Mouse (Mus musculus) heart, embryonic 11.5 days (tissue): Measurements from ENCODE around the gene Slc10a7. TPM values are rescaled to one million over a fixed set of nuclear protein-coding genes. Genes with fewer than 3 reads are reported as not detected.

Source experiments
- ATAC-seq: fragments of 200-750 bp; cut with Nextera tagmentation; replicated peaks from 2 replicates; pipeline ENCODE4 v1.8.0; 2017; ENCODE audit warnings: moderate library complexity; ENCODE audit not compliant: insufficient number of reproducible peaks, low FRiP score, low TSS enrichment
- H3K27ac ChIP-seq: fragments of 300-500 bp; sonication (generic); 2 replicates; pipeline ENCODE4 v1.5.1; 2014; ENCODE audit warnings: mild to moderate bottlenecking, low read depth, low read length
- H3K27me3 ChIP-seq: fragments of 300-500 bp; sonication (generic); 2 replicates; pipeline ENCODE4 v1.6.1; 2014; ENCODE audit warnings: mild to moderate bottlenecking, low read length, mixed read lengths; ENCODE audit not compliant: control insufficient read depth, insufficient read depth
- H3K36me3 ChIP-seq: fragments of 300-500 bp; sonication (generic); 2 replicates; pipeline ENCODE4 v1.6.1; 2014; ENCODE audit warnings: mild to moderate bottlenecking, low read length, moderate library complexity, mixed read lengths; ENCODE audit not compliant: control insufficient read depth, insufficient read depth
- H3K4me1 ChIP-seq: fragments of 300-500 bp; sonication (generic); 2 replicates; pipeline ENCODE4 v1.6.1; 2014; ENCODE audit warnings: low read length; ENCODE audit not compliant: control insufficient read depth, insufficient read depth
- H3K4me2 ChIP-seq: fragments of 300-500 bp; sonication (generic); 2 replicates; pipeline ENCODE4 v1.6.1; 2014; ENCODE audit warnings: mild to moderate bottlenecking, moderate library complexity
- H3K4me3 ChIP-seq: fragments of 300-500 bp; sonication (generic); 2 replicates; pipeline ENCODE4 v1.5.1; 2014; ENCODE audit warnings: low read depth, low read length
- H3K9ac ChIP-seq: fragments of 300-500 bp; sonication (generic); 2 replicates; pipeline ENCODE4 v1.6.1; 2014; ENCODE audit warnings: mild to moderate bottlenecking, low read depth, low read length, moderate library complexity
- H3K9me3 ChIP-seq: fragments of 300-500 bp; sonication (generic); replicated peaks from 2 replicates; pipeline ENCODE4 v1.6.1; 2016; ENCODE audit warnings: low read length; ENCODE audit not compliant: control insufficient read depth
- WGBS: fragments of 180-500 bp; shearing (Covaris S2); extraction: QIAGEN DNeasy Blood & Tissue Kit; methylation state at CpG from one replicate; pipeline ENCODE4 v1.1.7; 2014; ENCODE audit not compliant: insufficient replicate concordance; 5-methylcytosine and 5-hydroxymethylcytosine counted together
- polyA plus RNA-seq: library from polyadenylated mRNA; unstranded; fragments of >200 nt; fragmentation: Nextera tagmentation; extraction: Ambion mirVana; gene quantifications from 2 replicates; pipeline ENCODE4 v1.2.1, GENCODE M21; 2014

The Slc10a7 gene
- polyA plus RNA-seq, 1 experiment from 2014 or later, result 8.9 TPM

GRCm38 (mm10) chr8:78651670-78652069 is 142.5 kb downstream of the Slc10a7 start:
- Histone ChIP-seq H3K4me2 (no peak overlapping the region), H3K4me1 (0 out of 2 replicates have a peak, but pooled peaks cover 5% of the 10 kb centered on the region), H3K27ac (no peak overlapping the region), H3K36me3 (no peaks in the 10 kb centered on the region), H3K9ac (no peak overlapping the region), H3K4me3 (no peak overlapping the region), H3K9me3 (no peaks in the 10 kb centered on the region), H3K27me3 (no peaks in the 10 kb centered on the region)
- no peak for ATAC-seq
- WGBS, result 85% methylated on average over 3 of the region's 3 CpGs

- no peak for ATAC-seq
- no peaks in the 10 kb centered on the region for H3K27me3 ChIP-seq
- no peaks in the 10 kb centered on the region for H3K4me1 ChIP-seq
- H3K4me3 ChIP-seq, result no peak overlapping the region
- WGBS, result 41% methylated on average over 1 of the region's 1 CpGs
- no peak overlapping the region for H3K27ac ChIP-seq
- no peak overlapping the region for H3K4me2 ChIP-seq
- H3K36me3 ChIP-seq, result no peaks in the 10 kb centered on the region; the same call in 1 of the 2 replicates
- no peak overlapping the region for H3K9ac ChIP-seq
- no peaks in the 10 kb centered on the region for H3K9me3 ChIP-seq
These were observed 146.4 kb downstream of the Slc10a7 start for GRCm38 (mm10) chr8:78655351-78656045.

- H3K4me1 ChIP-seq, result no peaks in the 10 kb centered on the region
- no peak overlapping the region for H3K27ac ChIP-seq
- no peak overlapping the region for H3K9ac ChIP-seq
- H3K27me3 ChIP-seq, result no peaks in the 10 kb centered on the region
- no peaks in the 10 kb centered on the region for H3K9me3 ChIP-seq
- H3K36me3 ChIP-seq, result no peaks in the 10 kb centered on the region; the same call in 1 of the 2 replicates
- no peak overlapping the region for H3K4me3 ChIP-seq
- H3K4me2 ChIP-seq, result no peak overlapping the region
- WGBS, result 79% methylated on average over 10 of the region's 10 CpGs
- no peak for ATAC-seq
These were observed 147.7 kb downstream of the Slc10a7 start for GRCm38 (mm10) chr8:78656700-78657370.

- ATAC-seq, result no peak
- Histone ChIP-seq H3K4me2 (no peak overlapping the region), H3K4me1 (no peaks in the 10 kb centered on the region), H3K4me3 (no peak overlapping the region), H3K9ac (no peak overlapping the region), H3K9me3 (no peaks in the 10 kb centered on the region), H3K27me3 (no peaks in the 10 kb centered on the region), H3K27ac (no peak overlapping the region), H3K36me3 (no peaks in the 10 kb centered on the region; the same call in 1 of the 2 replicates)
- 88% methylated on average over 5 of the region's 5 CpGs for WGBS
These were observed 149.0 kb downstream of the Slc10a7 start for GRCm38 (mm10) chr8:78658172-78658571.

- Histone ChIP-seq H3K36me3 (no peaks in the 10 kb centered on the region; the same call in 1 of the 2 replicates), H3K27me3 (no peaks in the 10 kb centered on the region), H3K4me1 (no peaks in the 10 kb centered on the region; the same call in 1 of the 2 replicates), H3K4me3 (no peak overlapping the region), H3K9me3 (no peaks in the 10 kb centered on the region), H3K4me2 (no peak overlapping the region), H3K9ac (no peak overlapping the region), H3K27ac (no peak overlapping the region)
- ATAC-seq, result no peak
- 87% methylated on average over 3 of the region's 3 CpGs for WGBS
These were observed 150.6 kb downstream of the Slc10a7 start for GRCm38 (mm10) chr8:78659617-78660187.

GRCm38 (mm10) chr8:78664306-78664940 is 155.3 kb downstream of the Slc10a7 start:
- H3K27ac ChIP-seq, result no peak overlapping the region
- H3K4me2 ChIP-seq, result no peak overlapping the region
- 87% methylated on average over 12 of the region's 12 CpGs for WGBS
- no peak for ATAC-seq
- H3K9ac ChIP-seq, result no peak overlapping the region
- H3K36me3 ChIP-seq, result no peaks in the 10 kb centered on the region; the same call in 1 of the 2 replicates
- no peaks in the 10 kb centered on the region for H3K27me3 ChIP-seq
- H3K4me1 ChIP-seq, result no peaks in the 10 kb centered on the region; the same call in 1 of the 2 replicates
- H3K4me3 ChIP-seq, result no peak overlapping the region
- no peaks in the 10 kb centered on the region for H3K9me3 ChIP-seq

- Histone ChIP-seq H3K9me3 (no peaks in the 10 kb centered on the region), H3K36me3 (peaks cover 2% of the 10 kb centered on the region; the same call in 1 of the 2 replicates), H3K27me3 (no peaks in the 10 kb centered on the region), H3K27ac (no peak overlapping the region), H3K4me1 (no peaks in the 10 kb centered on the region; the same call in 1 of the 2 replicates), H3K4me3 (no peak overlapping the region), H3K4me2 (no peak overlapping the region), H3K9ac (no peak overlapping the region)
- 78% methylated on average over 5 of the region's 5 CpGs for WGBS
- no peak for ATAC-seq
These were observed 158.3 kb downstream of the Slc10a7 start for GRCm38 (mm10) chr8:78667399-78667798.

GRCm38 (mm10) chr8:78668206-78668605 is 159.1 kb downstream of the Slc10a7 start:
- Histone ChIP-seq H3K27me3 (no peaks in the 10 kb centered on the region), H3K4me1 (no peaks in the 10 kb centered on the region; the same call in 1 of the 2 replicates), H3K9ac (no peak overlapping the region), H3K4me2 (no peak overlapping the region), H3K4me3 (no peak overlapping the region), H3K36me3 (peaks cover 2% of the 10 kb centered on the region; the same call in 1 of the 2 replicates), H3K9me3 (no peaks in the 10 kb centered on the region), H3K27ac (no peak overlapping the region)
- ATAC-seq, result no peak
- WGBS, result 87% methylated on average over 5 of the region's 5 CpGs
